Mouse (Mus musculus) right cerebral cortex, postnatal 10 days (tissue): ENCODE measurements around the gene Lyg1.
"Not testable (repeated sequence)": the region's sequence is repeated elsewhere in the genome, so short reads cannot be mapped to it uniquely, and the experiment has no call there.

Experiments used
- DNase-seq, 2 experiments: peaks; one replicate each; pipeline ENCODE4 v3.0.0; 2021; ENCODE audit warnings: low spot score in 2 of 2

The Lyg1 gene

DNA sequence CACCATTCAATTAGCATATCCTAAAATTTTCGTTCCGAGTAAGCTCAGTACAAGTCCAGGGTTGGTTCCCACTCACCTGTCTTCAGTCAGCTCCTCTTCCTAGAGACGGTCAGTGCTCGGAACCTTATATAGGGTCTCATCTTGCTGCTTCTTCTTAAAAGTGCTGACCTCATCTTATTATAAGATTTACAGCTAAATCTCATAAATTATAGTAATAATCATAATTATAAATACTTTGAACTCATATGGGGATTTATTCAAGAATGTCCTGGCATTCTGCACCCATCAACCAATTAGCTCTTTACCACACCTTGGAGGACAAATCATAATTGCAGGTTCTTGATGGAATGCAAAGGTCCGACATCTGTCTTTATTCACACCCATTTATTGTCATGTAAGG, at the start of gene Lyg1:
Gene Lyg1 (minus strand): TSS at position 101 of the 400 bp plus-strand sequence.
- no peak for DNase-seq

DNA sequence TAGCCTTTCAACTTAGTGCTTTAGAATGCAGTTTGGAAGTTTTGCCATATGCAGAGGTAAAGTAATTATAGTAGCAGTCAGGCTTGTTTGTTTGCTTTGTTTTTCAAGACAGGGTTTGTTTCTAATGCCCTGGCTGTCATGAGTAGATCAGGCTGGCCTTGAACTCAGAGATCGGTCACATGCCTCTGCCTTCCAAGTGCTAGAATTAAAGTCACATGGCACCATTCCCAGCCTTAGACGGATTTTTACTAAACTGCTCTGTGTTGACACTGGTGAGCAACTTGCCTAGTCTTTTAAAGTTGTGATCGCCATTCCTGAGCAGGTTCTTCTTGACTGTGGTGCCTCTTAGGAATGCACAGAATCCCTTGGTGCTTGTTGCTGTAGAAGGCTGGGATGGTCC, 49.2 kb upstream of the Lyg1 start:
- no peak for DNase-seq

DNA sequence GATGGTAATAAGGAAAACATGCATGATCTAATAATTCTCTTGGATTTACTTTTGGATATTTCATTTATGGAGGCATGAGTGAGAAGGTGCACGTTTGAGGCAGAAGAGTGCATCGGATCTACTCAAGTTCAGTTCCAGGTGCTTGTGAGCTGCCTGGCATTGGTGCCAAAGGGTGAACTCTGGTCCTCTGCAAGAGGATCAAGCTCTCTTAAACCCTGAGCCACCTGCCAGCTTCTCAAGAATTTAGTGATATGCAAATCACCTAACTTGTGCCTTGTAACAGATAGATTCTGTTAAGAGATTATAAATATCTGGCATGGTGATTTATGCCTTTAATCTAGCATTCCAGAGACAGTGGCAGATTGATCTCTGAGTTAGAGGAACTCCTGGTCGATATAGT, 45.5 kb upstream of the Lyg1 start:
- no peak for DNase-seq

DNA sequence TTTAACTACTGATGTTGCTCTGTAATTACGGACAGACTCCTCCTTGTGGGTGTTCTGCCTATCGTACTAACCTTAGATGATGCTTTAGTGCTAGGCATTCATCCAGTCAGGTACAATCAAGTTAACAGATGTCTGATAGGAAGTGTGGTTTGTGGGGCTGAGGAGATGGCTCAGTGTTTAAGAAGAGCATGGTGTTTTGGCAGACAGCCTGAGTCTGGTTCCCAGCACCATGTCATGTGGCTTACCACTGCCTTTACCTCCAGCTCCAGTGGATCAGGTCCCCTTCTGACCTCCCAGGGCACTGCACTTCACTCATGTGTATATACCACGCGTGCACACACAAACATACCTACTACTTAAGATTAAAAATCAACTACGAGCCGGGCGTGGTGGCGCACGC, 44.4 kb upstream of the Lyg1 start:
- no peak for DNase-seq

DNA sequence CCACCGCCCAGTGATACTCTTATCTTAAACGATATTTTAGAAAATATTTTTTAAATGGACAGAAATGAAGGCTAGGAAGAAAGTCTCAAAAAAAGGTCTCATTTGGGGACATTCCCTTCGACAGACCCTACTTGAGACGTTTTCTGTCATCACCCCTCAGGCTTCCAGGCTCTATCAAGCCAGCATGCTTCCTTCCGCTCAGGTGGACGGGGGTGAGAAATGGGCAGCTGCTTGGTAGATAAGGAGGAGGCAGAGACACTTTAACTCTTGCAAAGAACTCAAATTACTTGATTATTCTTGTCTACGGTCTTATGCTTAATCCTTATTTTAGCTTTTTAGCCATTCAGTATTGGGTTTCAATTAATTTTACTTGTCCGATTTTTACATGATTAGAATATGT, 43.3 kb upstream of the Lyg1 start:
- no peak for DNase-seq

DNA sequence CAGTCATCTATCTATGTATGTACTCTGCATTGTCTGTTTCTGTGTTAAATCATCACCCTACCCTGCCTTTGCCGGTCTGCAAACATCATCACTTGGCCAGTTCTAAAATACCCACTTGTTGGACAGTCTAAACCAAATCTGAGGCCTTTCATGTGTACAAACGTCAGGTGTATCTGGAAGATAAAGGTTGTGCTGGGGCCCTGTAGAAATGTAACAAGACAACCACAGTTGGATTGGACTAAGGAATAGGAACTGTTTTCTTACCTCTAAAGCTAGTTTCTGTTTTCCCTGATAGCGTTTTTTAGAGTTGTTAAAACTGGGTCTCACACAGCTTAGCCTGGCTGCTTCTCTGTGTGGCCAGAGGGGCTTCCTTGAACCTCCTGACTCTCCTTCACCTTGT, 42.0 kb upstream of the Lyg1 start:
- DNase-seq: no peak

DNA sequence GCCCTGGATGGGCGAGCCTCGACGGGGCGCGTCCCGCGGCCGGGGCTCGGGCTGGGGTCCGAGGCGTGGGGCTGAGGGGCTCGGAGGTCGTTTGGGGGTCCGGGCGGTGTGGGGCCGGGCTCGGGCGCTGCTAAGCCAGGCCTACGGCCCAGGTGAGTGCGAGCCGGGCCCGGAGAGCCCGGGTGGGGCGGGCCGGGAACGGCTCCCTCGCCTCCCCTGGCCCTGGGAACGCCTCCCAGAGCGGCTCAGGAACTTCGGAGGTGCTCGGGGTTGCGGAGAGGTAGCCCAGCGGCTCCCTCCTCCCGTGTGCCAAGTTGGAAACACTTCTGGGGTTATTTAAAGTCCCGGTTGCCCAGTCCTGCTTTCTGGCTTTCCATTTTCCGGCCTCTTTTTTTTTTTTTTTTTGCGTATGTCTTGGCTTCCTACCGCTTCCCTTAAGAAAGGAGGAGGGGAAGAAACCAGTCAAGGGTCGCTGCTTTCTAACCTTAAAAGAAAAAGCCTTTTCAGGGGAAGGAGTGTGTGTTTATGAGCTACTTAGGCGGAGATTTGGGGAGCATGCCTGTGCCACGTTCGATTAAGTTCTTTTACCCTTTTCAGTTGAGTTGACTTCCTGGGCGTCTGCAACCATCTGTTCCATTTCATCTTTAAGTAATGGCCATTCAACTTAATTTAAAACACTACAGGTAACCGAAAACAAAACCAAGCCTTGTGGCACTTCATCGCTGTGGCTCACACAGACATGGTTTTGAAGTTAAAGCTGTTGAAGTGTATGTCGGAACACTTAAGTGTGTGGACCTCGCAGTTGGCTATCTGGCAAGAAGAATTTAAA, 41.0 kb upstream of the Lyg1 start:
- no peak for DNase-seq

DNA sequence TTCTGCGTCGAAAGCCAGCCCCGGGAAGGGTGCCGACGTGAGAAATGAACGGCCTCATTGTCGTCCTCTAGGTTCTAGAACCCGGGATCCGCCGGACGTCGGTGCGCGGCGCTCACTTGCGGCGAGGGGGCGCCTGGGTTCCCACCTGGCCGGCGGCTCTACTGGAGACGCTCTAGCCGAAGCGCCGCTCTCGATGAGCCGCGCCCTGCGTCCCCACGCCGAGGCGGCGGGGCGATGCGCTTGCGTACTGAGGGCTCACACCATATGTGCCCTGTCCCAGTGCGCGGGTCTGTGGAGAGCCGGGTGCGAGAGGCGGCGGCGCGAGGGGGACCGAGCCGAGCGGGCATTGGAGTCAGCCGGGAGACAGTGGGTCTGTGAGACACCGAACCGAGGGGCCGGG, 40.3 kb upstream of the Lyg1 start, which contains the start of the genes Txndc9 and Eif5b:
Gene Txndc9 (minus strand): TSS at position 27 of the 400 bp plus-strand sequence.
Gene Eif5b (plus strand): TSS at position 144 of the 400 bp plus-strand sequence.
- DNase-seq: peak; percentile 97

DNA sequence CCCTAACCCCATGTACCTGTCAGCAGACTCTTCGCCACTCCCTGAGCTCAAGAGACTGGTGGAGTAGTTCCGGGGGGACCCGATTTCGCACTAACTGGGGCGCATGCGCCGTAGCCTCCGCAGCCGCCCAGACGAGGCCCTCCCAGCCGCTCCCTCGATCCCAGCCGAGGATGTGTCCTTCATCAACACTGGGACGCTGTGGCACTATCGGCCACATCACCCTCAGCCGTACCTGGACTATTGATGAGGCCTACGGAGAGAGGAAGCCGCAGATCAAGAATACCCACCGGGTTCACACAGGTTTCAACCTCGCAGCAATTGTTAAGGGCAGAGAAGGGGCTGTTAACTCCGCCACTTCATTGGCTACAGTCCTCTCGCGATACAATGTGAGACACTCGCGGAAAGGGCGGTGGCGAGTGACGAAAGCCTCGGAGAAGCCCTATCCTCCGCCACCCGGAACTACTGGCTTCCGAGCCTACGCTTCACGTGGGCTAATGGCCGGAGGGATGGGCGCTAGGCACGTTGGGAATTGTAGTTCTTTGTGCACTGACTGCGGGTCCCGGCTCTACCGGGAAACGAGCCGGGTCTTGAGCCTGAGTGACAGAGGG, 39.4 kb upstream of the Lyg1 start:
- DNase-seq: peak; percentile 99 to 100

DNA sequence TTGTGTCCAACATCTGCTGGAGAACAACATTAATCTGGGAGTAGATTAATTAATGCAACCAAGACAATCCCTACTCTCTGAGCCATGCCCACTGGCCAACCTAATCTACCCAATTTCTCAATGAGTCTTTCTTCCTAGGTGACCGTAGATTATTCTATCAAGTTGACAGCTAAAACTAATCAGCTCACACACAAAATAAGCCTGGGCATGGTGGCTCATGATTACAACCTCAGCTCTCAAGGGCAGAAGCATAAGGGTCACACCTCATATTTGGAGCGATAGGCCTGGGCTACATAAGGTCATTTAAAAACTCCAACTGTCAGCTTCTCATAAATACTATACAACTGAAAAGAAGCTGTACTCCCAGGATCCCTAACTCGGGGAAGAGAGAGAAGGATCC, 38.7 kb upstream of the Lyg1 start:
- no peak for DNase-seq

DNA sequence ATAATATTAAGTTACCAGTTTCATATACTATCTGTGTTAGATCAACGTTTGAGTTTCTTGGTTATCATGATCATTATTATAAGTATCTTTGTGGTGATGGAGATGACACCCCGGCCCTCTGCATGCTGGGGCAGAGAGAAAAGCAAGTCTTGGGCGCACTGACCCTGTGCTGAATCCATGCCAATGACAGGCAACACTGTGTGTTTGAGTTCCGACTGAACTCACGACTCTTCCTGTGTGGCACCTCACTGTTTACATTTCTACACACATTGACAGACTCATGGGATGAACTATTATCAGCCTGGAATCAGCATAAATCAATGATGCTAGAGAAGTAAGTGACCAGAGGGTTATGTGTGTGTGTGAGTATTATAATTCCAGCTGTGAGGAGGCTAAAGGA, 30.3 kb upstream of the Lyg1 start:
- no peak for DNase-seq

DNA sequence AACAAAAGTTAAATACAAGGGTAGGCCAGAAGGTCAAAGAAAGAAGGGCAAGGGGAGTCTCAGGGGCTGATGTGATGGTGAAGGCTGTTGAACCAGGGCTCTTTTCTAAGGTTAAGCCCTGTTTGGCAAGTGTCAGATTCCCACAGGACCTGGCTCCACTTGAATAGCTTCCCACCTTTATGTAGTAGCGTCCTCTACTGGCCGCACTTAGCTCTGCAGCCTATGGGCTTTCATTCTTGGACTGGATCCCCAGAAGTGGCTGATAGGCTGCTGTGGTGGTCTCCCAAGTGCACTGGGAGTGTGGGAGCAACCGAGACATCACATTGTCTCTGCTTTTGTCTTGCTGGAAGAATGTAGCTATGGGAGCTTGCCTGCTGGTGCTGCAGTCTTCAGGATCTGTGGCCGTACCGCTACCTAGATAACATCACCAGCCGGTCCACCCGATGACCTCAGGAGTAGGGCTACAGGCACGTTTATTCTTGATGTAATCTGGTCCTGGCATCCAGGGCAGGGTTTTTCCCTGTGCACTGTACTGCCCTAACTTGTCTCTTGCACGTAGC, 28.3 kb upstream of the Lyg1 start:
- peak; percentile 46 to 57 for DNase-seq

DNA sequence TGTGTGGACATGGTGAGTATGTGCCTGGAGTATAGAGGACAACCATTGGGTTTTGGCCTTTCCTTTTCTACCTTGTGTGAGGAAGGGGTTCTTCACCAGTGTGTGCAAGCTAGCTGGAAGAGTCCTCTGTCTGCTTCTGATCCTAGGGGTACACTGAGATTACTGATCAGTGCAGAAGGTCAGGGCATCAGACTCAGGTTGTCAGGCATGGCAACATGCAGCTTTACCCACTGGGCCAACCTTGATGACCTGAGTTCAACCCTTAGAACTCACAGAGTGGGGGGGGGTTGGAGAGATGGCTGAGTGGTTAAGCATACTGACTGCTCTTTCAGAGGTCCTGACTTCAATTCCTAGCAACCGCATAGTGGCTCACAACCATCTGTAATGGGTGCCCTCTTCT, 26.8 kb upstream of the Lyg1 start:
- DNase-seq: no peak

DNA sequence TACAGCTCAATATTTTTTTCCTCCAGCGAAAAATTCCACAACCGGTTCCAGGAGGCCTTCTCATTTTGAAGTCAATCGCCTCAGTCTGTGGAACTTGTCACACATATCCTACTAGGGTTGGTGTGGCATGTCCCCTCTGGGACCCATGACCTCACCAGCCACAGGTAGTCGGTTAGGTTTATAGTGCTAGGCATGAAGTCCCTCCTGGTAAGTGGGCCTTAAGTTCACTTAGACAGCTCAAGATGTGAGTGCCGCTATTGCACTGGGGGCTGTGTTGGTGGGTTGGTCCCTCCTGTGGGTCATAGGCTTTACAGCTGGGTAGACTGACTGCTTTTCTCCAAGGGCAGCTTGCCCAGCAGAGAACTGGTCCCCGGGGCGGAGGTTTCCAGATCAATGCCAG, 19.7 kb upstream of the Lyg1 start:
- peak in 1 of 2 experiments; percentile 32 for DNase-seq

DNA sequence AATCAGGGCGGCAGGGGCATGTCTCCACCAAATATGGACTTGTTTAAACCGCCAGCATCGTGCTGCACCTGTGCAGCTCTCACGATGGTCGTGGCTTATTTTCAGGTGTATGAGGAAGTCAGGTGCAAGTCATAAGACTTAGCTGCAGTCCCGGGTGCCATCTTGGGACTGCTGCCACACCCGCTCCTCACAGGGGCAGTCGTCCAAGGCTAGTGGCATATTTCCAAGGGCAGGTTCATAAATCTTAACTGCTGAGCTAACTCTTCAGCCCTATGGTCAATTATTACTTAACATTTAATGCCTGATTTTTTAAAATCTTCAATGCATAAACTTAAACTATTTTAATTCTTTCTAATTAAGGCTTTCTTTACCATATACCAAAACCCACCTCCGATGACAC, 19.1 kb upstream of the Lyg1 start:
- DNase-seq: not testable (repeated sequence)

DNA sequence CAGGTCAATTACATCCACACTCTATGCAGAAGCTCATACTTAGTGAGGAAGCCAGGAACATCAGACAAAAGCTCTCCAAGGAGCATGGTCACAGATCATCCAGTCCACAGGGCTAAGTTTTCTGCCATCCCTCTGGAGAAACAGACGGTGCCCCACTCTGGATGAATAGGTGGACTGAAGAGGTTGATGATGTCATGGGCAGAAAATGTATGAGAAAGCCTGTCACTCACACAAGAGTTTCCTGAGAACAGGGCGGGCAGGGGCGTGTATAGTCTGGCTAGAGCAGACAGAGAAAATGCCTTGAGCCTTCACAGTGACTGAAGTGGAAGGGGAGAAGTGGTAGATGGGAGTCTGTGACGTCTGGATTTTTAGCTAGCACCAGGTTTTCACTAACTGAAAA, 14.0 kb upstream of the Lyg1 start:
- DNase-seq: no peak

DNA sequence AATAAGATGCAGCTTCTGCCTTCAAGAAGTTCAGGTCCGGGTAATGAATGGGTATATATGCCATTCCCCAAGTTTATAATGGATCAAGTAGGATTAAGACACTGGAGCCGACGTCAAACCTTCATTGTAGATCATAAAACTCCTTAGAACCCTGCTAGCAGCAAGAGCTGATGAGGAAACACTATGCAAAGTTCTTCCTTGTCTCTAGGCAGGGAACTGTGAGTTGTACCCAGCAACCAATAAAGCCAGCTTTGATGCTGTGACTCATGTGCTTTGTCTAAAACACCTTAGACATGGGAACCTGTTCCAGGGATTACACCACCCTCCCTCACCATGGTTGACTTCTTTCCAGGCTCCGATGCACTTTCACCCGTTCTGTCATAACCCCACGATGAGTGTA, 11.2 kb upstream of the Lyg1 start:
- no peak for DNase-seq

DNA sequence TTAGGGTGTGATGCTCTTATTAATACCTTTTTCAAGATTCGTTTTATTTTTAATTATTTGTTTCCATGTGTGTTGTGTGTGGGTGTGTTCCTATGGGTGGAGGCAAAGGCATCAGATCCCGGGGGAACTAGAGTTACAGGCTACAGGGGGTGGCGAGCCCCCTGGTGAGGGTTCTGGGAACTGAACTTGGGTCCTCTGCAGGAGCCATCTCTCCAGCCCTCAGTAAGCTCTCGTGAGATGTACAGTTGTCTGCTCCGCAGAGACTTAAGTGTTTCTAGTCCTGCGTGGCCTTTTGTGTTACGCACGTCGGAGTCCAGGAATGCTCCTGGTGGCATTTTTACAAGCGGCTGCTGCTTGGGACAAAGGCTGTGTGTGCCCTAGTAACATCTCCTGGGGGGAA, 8.0 kb upstream of the Lyg1 start:
- DNase-seq: no peak

DNA sequence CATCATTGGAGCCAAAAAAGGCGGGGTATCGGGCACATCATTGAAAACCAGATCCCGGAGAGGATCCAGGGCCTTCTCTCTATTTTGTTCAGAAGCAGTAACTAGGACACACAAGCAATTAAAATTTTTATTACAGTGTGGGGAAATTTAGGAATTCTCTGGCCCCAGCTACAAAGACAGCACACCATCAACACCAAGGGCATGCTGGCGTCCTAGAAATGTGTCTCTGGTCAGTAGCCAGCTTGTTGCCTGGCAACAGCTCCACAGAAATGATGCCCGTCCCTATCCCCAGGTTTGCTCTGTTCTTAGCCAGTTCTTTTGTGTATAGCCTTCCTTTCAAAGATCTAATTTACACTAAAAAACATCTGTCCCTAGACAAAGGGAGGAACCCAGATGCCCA, 1.9 kb upstream of the Lyg1 start:
- DNase-seq: peak; percentile 66 to 79

DNA sequence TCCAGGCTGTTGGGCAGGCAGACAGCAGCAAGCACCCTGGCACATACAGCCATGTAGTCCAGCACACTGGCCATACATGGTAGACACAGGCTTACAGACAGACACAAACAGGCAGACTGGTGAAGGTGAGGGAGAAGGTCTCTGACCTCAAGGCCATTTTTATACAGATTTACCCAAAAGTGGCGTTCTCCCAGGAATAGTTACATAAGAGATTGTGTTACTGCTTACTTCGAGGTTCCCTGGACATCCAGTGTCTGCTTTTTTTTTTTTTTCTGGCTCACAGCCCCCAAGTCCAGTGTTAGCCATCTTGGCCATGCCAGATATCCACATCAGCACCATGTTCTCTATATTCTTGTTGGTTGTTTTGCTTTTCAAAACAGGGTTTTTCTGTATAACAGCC, 957 bp upstream of the Lyg1 start:
- no peak for DNase-seq

DNA sequence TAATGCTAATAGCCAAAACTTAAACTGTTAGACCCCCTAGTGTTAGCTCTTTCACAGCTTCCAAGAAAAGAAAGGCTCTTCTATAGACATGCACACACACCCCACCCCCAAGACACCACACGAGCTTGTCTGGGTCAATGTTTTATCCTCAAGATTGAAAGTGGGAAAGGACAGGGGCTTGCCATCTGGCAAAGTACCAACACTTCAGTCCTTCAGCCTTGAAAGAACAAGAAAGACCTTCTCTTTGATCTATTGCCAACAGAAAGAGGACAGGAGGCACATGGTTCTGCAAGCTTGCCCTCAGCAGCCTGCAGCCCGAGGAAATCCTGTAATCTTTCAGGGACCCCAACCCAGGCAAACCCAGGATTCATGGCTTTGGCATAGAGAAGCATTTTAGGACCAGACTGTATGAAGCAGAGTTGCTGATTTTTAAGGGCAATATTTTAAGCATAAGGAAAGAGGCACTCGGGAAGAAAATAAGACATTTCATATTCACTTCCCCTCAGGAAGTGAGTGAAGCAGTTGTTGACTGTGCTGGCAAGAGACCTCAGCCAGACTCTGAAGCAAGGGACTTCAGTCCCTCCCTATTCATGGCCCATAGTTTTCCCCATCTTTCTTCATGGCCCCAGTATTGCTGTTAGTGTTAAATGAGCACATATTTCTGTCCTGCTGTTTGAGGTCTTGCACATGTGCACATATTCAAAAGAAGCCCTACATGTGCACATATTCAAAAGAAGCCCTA, 698 bp downstream of the Lyg1 start:
- DNase-seq: peak; percentile 62 to 81

DNA sequence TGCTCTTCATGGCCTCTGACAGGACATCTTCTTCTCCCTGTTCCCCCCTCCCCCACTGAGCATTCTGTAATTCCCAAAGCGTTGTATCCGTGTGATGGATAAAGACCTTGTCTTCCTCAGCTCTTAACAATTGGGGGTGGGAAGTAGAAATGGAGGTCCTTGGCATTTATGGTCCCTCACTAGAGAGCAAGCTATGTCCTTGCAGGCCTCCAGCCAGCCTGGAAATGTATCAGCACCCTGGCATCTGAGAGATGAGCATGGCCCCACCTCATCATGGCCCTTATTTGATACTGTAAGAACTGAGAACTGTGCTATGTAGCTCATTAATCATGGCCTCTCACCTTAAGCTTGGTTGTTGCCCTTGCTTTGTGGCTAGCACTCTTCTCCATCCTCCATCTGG, 2.3 kb downstream of the Lyg1 start:
- DNase-seq: no peak
